Comparison of ENCODE assay signal across 8 mouse cellular contexts in genomic region chr4:62965497-62966302, GRCm38 (mm10). TPM values are rescaled to one million over a fixed set of nuclear protein-coding genes. Genes with fewer than 3 reads are reported as not detected.
A peak's percentile ranks its signal among the peaks of the same experiment; 100 is the strongest.
DNase-seq lines count a peak whose midpoint lies in the region; ATAC-seq and TF ChIP-seq lines count a peak whose summit lies in the region.

Zfp618 (plus strand) TSS chr4:62965573.

- no peak for DNase-seq in spleen, adult 2 months (ENCODE audit: low read depth in 1 of 2, low spot score in 2 of 2)
- no peak for DNase-seq in spleen, postnatal 14 days (ENCODE audit: low spot score in 2 of 2)
- peak; percentile 8 for DNase-seq in cerebellum, adult 11 months
- DNase-seq in midbrain, embryonic 11.5 days (ENCODE audit: low spot score, missing footprints), result peak; percentile 93
- no peak for DNase-seq in layer of hippocampus, postnatal 25 days (ENCODE audit: extremely low spot score in 1 of 2, low spot score in 1 of 2)
- no peak for DNase-seq in spleen, postnatal 36 days (ENCODE audit: low spot score in 2 of 2)

- peak; percentile 78 for ATAC-seq in forebrain, embryonic 13.5 days
- peak; percentile 66 for ATAC-seq in intestine, embryonic 16.5 days
- peak; percentile 88 for ATAC-seq in midbrain, embryonic 11.5 days (ENCODE audit: low FRiP score)

- H3K36me3 ChIP-seq in spleen, adult 2 months (ENCODE audit: control insufficient read depth, insufficient read depth, low read length), result no peaks in the 10 kb centered on the region
- no peaks in the 10 kb centered on the region for H3K36me3 ChIP-seq in forebrain, embryonic 13.5 days (ENCODE audit: poor library complexity, severe bottlenecking)
- H3K36me3 ChIP-seq in intestine, embryonic 16.5 days (ENCODE audit: control insufficient read depth, insufficient read depth, low read length), result no peaks in the 10 kb centered on the region
- no peaks in the 10 kb centered on the region for H3K36me3 ChIP-seq in midbrain, embryonic 11.5 days (ENCODE audit: control insufficient read depth, insufficient read depth, low read length)

- no peak for TF ChIP-seq CTCF in spleen, adult 2 months (IDR thresholded peaks at IDR 0.05; ENCODE audit: extremely low read depth, insufficient read depth, insufficient read length, insufficient replicate concordance)

- TF ChIP-seq POLR2A in spleen, adult 2 months (IDR thresholded peaks at IDR 0.05; ENCODE audit: low read depth, low read length), result no peak

- H3K4me2 ChIP-seq in forebrain, embryonic 13.5 days, result peak within 1 kb of the TSS; percentile 72
- H3K4me2 ChIP-seq in intestine, embryonic 16.5 days (ENCODE audit: low read depth, low read length), result peak within 1 kb of the TSS; percentile 83
- H3K4me2 ChIP-seq in midbrain, embryonic 11.5 days, result peak within 1 kb of the TSS; percentile 68

- H3K4me1 ChIP-seq in spleen, adult 2 months (ENCODE audit: control insufficient read depth, insufficient read depth, insufficient read length), result peaks cover 3% of the 10 kb centered on the region
- H3K4me1 ChIP-seq in forebrain, embryonic 13.5 days, result 0 out of 2 replicates have a peak, but pooled peaks cover 6% of the 10 kb centered on the region
- peaks cover 9% of the 10 kb centered on the region for H3K4me1 ChIP-seq in intestine, embryonic 16.5 days (ENCODE audit: control insufficient read depth, insufficient read depth, low read length)
- no peaks in the 10 kb centered on the region; the same call in 1 of the 2 replicates for H3K4me1 ChIP-seq in midbrain, embryonic 11.5 days (ENCODE audit: control insufficient read depth, insufficient read depth, low read length)

- H3K27ac ChIP-seq in spleen, adult 2 months (ENCODE audit: insufficient read depth, low read length), result no peak within 1 kb of the TSS
- peak within 1 kb of the TSS; percentile 83 for H3K27ac ChIP-seq in forebrain, embryonic 13.5 days
- peak within 1 kb of the TSS; percentile 83 for H3K27ac ChIP-seq in intestine, embryonic 16.5 days (ENCODE audit: low read length)
- H3K27ac ChIP-seq in midbrain, embryonic 11.5 days (ENCODE audit: low read depth, low read length), result peak within 1 kb of the TSS; percentile 81

- H3K9me3 ChIP-seq in forebrain, embryonic 13.5 days (replicated peaks), result no peaks in the 10 kb centered on the region
- no peaks in the 10 kb centered on the region for H3K9me3 ChIP-seq in intestine, embryonic 16.5 days (ENCODE audit: control insufficient read depth, low read length)
- no peaks in the 10 kb centered on the region for H3K9me3 ChIP-seq in midbrain, embryonic 11.5 days (ENCODE audit: control insufficient read depth, low read length)

- H3K9ac ChIP-seq in forebrain, embryonic 13.5 days, result peak within 1 kb of the TSS; percentile 97
- peak within 1 kb of the TSS; percentile 99 for H3K9ac ChIP-seq in intestine, embryonic 16.5 days (ENCODE audit: low read depth, low read length)
- peak within 1 kb of the TSS; percentile 99 for H3K9ac ChIP-seq in midbrain, embryonic 11.5 days (ENCODE audit: low read length)

- WGBS in spleen, adult 2 months, result 3% methylated on average over 72 of the region's 86 CpGs
- 0% methylated on average over 32 of the region's 86 CpGs for WGBS in forebrain, embryonic 13.5 days
- WGBS in intestine, embryonic 16.5 days, result under 1% methylated on average over 43 of the region's 86 CpGs
- WGBS in midbrain, embryonic 11.5 days, result under 1% methylated on average over 24 of the region's 86 CpGs

- peaks cover 9% of the 10 kb centered on the region for H3K27me3 ChIP-seq in spleen, adult 2 months (ENCODE audit: control insufficient read depth, insufficient read depth, low read length)
- peaks cover 3% of the 10 kb centered on the region; the same call in 1 of the 2 replicates for H3K27me3 ChIP-seq in forebrain, embryonic 13.5 days
- no peaks in the 10 kb centered on the region for H3K27me3 ChIP-seq in intestine, embryonic 16.5 days (replicated peaks; ENCODE audit: control insufficient read depth, insufficient read depth, low read length)
- H3K27me3 ChIP-seq in midbrain, embryonic 11.5 days (ENCODE audit: control insufficient read depth, insufficient read depth, low read length), result no peaks in the 10 kb centered on the region

- H3K4me3 ChIP-seq in spleen, adult 2 months (ENCODE audit: extremely low read depth, insufficient read depth, insufficient read length), result peak within 1 kb of the TSS; percentile 51
- peak within 1 kb of the TSS; percentile 83 for H3K4me3 ChIP-seq in forebrain, embryonic 13.5 days
- peak within 1 kb of the TSS; percentile 91 for H3K4me3 ChIP-seq in intestine, embryonic 16.5 days (ENCODE audit: low read length)
- H3K4me3 ChIP-seq in midbrain, embryonic 11.5 days (ENCODE audit: low read depth, low read length), result peak within 1 kb of the TSS; percentile 96

RNA-seq across cellular contexts. Expression of gene Zfp618, which starts in this region (rescaled TPM):
- 1.4 TPM in 2 replicates for polyA plus RNA-seq in spleen, adult 2 months (2012; rRNA removed)
- polyA plus RNA-seq in forebrain, embryonic 13.5 days (2015; fragmentation: Nextera tagmentation; extraction: Ambion mirVana), result 21.7 and 25.2 TPM in 2 replicates
- 15.0 and 15.3 TPM in 2 replicates for polyA plus RNA-seq in intestine, embryonic 16.5 days (2015; fragmentation: Nextera tagmentation; extraction: Ambion mirVana)
- 23.6 and 27.7 TPM in 2 replicates for polyA plus RNA-seq in midbrain, embryonic 11.5 days (2014; fragmentation: Nextera tagmentation; extraction: Ambion mirVana)
- 1 to 10 TPM; 2.5 to 3.4 TPM for total RNA-seq in layer of hippocampus, postnatal 25 days (2021)

Comparison
In these comparisons a context has a peak if more than half of its experiments do, and no peak if none do; other contexts are left out.
1. DNase-seq: peak in cerebellum, adult 11 months (single experiment) and midbrain, embryonic 11.5 days (single experiment); none in spleen, adult 2 months (0 of 2), spleen, postnatal 14 days (0 of 2), layer of hippocampus, postnatal 25 days (0 of 2) and spleen, postnatal 36 days (0 of 2).
2. Peak in every context shown above with its lines, with median percentiles within 50 percentile points of each other: H3K4me3 ChIP-seq, ATAC-seq, H3K4me2 ChIP-seq and H3K9ac ChIP-seq.